Mouse (Mus musculus) heart, embryonic 16.5 days (tissue): ENCODE results near the gene Ccdc136. TPM values are rescaled to one million over a fixed set of nuclear protein-coding genes. Genes with fewer than 3 reads are reported as not detected.
A peak's percentile ranks its signal among the peaks of the same experiment; 100 is the strongest.

Experiments
- ATAC-seq: fragments of 200-750 bp; cut with Nextera tagmentation; replicated peaks from 2 replicates; pipeline ENCODE4 v1.8.0; 2017; ENCODE audit warnings: moderate number of reproducible peaks; ENCODE audit not compliant: insufficient read depth, low FRiP score; ENCODE audit errors: extremely low read depth
- H3K27ac ChIP-seq: fragments of 300-500 bp; sonication (generic); 2 replicates; pipeline ENCODE4 v1.5.1; 2014; ENCODE audit warnings: mild to moderate bottlenecking, low read length, control low read depth, moderate library complexity
- H3K27me3 ChIP-seq: fragments of 300-500 bp; sonication (generic); 2 replicates; pipeline ENCODE4 v1.6.1; 2014; ENCODE audit warnings: low read length, mixed read lengths; ENCODE audit not compliant: control insufficient read depth, insufficient read depth
- H3K36me3 ChIP-seq: fragments of 300-500 bp; sonication (generic); 2 replicates; pipeline ENCODE4 v1.6.1; 2014; ENCODE audit not compliant: control insufficient read depth, insufficient read depth
- H3K4me1 ChIP-seq: fragments of 300-500 bp; sonication (generic); 2 replicates; pipeline ENCODE4 v1.6.1; 2014; ENCODE audit warnings: low read length, mixed read lengths; ENCODE audit not compliant: control insufficient read depth, insufficient read depth
- H3K4me2 ChIP-seq: fragments of 300-500 bp; sonication (generic); 2 replicates; pipeline ENCODE4 v1.6.1; 2014; ENCODE audit warnings: low read depth, mild to moderate bottlenecking, control low read depth, low read length
- H3K4me3 ChIP-seq: fragments of 300-500 bp; sonication (generic); 2 replicates; pipeline ENCODE4 v1.5.1; 2014; ENCODE audit warnings: mild to moderate bottlenecking, control low read depth, low read length
- H3K9ac ChIP-seq: fragments of 300-500 bp; sonication (generic); 2 replicates; pipeline ENCODE4 v1.6.1; 2014; ENCODE audit warnings: low read length, control low read depth
- H3K9me3 ChIP-seq: fragments of 300-500 bp; sonication (generic); replicated peaks from 2 replicates; pipeline ENCODE4 v1.6.1; 2016; ENCODE audit warnings: low read length; ENCODE audit not compliant: control insufficient read depth
- WGBS: fragments of 180-500 bp; shearing (Covaris S2); extraction: QIAGEN DNeasy Blood & Tissue Kit; methylation state at CpG from one replicate; pipeline ENCODE4 v1.1.7; 2014; 5-methylcytosine and 5-hydroxymethylcytosine counted together
- polyA plus RNA-seq: library from polyadenylated mRNA; unstranded; fragments of >200 nt; fragmentation: Nextera tagmentation; extraction: Ambion mirVana; gene quantifications from 2 replicates; pipeline ENCODE4 v1.2.1, GENCODE M21; 2015

Ccdc136 gene
- polyA plus RNA-seq, 1 experiment from 2014 or later, result 21.6 TPM

DNA sequence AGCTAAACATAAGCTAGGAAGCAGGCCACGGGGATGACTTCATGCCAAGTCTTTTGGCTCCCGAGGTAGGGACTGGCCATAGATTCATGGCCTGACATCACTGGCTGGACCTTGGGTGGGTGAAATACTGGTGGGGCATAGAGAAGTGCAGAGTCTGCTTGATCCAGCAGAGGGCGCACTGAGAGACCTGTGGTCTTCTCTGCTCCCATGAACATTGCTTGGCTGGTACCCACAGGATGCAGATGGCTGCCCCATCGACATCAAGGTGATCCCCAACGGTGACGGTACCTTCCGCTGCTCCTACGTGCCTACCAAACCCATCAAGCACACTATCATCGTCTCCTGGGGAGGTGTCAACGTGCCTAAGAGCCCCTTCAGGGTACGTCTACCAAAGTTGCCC, 48.7 kb downstream of the Ccdc136 start:
- no peak; the same call in 1 of the 2 replicates for ATAC-seq
- Histone ChIP-seq H3K27me3 (no peaks in the 10 kb centered on the region), H3K4me2 (no peak overlapping the region), H3K27ac (no peak overlapping the region), H3K9ac (no peak overlapping the region), H3K4me1 (no peaks in the 10 kb centered on the region), H3K9me3 (no peaks in the 10 kb centered on the region), H3K36me3 (peaks cover 88% of the 10 kb centered on the region), H3K4me3 (no peak overlapping the region)
- WGBS, result 70% methylated on average over 11 of the region's 11 CpGs

DNA sequence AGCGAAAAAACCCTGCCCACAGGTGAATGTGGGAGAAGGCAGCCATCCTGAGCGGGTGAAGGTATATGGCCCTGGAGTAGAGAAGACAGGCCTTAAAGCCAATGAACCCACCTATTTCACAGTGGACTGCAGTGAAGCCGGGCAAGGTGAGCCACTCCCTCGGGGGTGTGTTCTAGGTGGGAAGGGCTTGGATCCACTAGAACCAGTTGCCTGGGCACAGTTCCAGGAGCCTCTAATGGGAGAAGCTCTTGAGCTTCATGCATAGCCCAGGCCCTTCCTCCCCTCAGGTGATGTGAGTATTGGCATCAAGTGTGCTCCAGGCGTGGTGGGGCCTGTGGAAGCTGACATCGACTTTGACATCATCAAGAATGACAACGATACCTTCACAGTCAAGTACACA, 49.2 kb downstream of the Ccdc136 start:
- H3K4me3 ChIP-seq, result no peak overlapping the region
- ATAC-seq, result no peak
- WGBS, result 79% methylated on average over 7 of the region's 7 CpGs
- no peak overlapping the region for H3K27ac ChIP-seq
- H3K4me1 ChIP-seq, result no peaks in the 10 kb centered on the region
- peaks cover 88% of the 10 kb centered on the region for H3K36me3 ChIP-seq
- no peak overlapping the region for H3K4me2 ChIP-seq
- no peak overlapping the region for H3K9ac ChIP-seq
- H3K27me3 ChIP-seq, result no peaks in the 10 kb centered on the region
- no peaks in the 10 kb centered on the region for H3K9me3 ChIP-seq

DNA sequence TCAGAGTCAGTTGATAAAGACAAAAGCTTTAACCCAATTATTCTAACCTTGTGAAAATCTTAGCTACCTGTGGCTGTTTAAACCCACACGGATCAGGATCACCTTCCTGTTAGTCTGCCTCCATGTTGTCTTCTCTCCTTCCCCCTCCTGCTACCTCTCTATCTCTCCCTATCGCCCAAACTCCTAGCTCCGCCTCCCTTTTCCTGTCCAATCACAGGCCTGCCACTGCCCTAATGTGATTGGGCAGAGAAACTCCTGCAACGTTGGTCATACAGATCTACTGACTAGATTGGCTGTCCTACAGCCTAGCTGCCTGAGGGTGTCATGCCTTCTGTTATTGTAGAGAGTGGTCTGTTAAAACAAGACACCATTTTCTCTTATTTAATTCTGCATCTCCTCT, 53.7 kb downstream of the Ccdc136 start:
- H3K9me3 ChIP-seq, result no peaks in the 10 kb centered on the region
- H3K4me1 ChIP-seq, result no peaks in the 10 kb centered on the region
- H3K27me3 ChIP-seq, result no peaks in the 10 kb centered on the region
- H3K4me3 ChIP-seq, result no peak overlapping the region
- H3K36me3 ChIP-seq, result peaks cover 84% of the 10 kb centered on the region
- H3K27ac ChIP-seq, result no peak overlapping the region
- ATAC-seq, result no peak
- H3K9ac ChIP-seq, result no peak overlapping the region
- WGBS, result 27% methylated on average over 4 of the region's 4 CpGs
- H3K4me2 ChIP-seq, result no peak overlapping the region

DNA sequence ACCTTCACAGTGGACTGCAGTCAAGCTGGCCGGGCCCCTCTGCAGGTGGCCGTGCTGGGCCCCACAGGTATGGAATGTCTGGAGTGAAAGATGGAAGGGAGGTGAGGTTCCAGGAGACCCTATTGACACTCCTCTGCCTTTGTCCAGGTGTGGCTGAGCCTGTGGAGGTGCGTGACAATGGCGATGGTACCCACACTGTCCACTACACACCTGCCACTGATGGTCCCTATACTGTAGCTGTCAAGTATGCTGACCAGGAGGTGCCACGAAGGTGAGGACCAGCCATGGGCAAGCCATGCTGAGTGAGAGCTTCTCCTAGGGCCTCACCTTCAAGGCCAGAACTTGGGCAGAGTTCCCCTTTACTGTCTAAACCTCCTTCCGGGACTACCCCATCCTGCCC, 54.6 kb downstream of the Ccdc136 start:
- no peak overlapping the region for H3K4me2 ChIP-seq
- no peak overlapping the region for H3K27ac ChIP-seq
- peaks cover 84% of the 10 kb centered on the region for H3K36me3 ChIP-seq
- no peak for ATAC-seq
- H3K9ac ChIP-seq, result no peak overlapping the region
- H3K4me1 ChIP-seq, result no peaks in the 10 kb centered on the region
- no peaks in the 10 kb centered on the region for H3K27me3 ChIP-seq
- H3K9me3 ChIP-seq, result no peaks in the 10 kb centered on the region
- 92% methylated on average over 6 of the region's 6 CpGs for WGBS
- H3K4me3 ChIP-seq, result no peak overlapping the region

DNA sequence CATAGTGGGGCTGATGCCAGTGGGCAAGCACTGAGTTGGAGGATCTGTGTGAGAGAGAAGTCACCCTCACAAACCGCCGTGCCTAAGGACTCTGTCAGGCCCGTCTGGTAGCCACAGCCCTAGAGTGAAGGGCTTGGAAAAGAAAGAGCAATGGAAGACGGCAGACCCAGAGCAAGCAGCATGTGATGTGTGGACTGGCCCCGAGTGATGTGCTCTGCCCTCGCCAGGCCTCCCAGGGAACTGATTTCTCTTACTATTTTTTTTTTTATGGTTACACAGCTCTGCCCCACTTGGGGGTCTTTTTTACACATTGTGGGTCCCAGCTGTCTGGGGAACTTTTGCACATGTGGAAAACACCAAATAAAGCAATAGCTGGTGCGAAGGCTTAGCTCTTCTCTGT, 65.4 kb downstream of the Ccdc136 start:
- Histone ChIP-seq H3K4me1 (no peaks in the 10 kb centered on the region), H3K36me3 (peaks cover 41% of the 10 kb centered on the region), H3K9ac (no peak overlapping the region), H3K4me2 (no peak overlapping the region), H3K27ac (no peak overlapping the region), H3K27me3 (no peaks in the 10 kb centered on the region), H3K4me3 (no peak overlapping the region), H3K9me3 (no peaks in the 10 kb centered on the region)
- no peak for ATAC-seq
- WGBS, result 56% methylated on average over 7 of the region's 7 CpGs

DNA sequence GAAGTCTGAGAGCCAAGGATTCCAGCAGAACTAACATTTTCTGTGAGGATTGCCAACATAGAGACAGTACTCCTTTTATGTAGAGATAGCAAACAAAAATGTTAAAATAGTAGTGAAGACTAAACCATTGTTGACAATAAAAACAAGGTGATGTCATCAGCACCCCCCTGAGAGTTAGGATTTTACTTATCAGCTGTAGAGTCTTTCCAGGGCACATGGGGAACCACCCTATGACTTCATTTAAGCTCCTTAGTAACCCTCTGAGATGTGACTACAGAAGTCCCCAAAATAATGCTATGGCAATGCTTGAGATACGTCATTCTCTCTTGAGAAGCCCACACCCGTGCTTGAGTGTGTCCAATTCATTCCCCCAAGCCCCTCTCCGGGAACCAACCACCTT, 67.3 kb downstream of the Ccdc136 start:
- H3K27ac ChIP-seq, result no peak overlapping the region
- no peak for ATAC-seq
- whole genome bisulfite sequencing, result 70% methylated on average over 3 of the region's 3 CpGs
- no peaks in the 10 kb centered on the region for H3K9me3 ChIP-seq
- H3K4me1 ChIP-seq, result 0 out of 2 replicates have a peak, but pooled peaks cover 2% of the 10 kb centered on the region
- H3K4me2 ChIP-seq, result no peak overlapping the region
- H3K27me3 ChIP-seq, result no peaks in the 10 kb centered on the region
- H3K9ac ChIP-seq, result no peak overlapping the region
- no peak overlapping the region for H3K4me3 ChIP-seq
- peaks cover 25% of the 10 kb centered on the region for H3K36me3 ChIP-seq

DNA sequence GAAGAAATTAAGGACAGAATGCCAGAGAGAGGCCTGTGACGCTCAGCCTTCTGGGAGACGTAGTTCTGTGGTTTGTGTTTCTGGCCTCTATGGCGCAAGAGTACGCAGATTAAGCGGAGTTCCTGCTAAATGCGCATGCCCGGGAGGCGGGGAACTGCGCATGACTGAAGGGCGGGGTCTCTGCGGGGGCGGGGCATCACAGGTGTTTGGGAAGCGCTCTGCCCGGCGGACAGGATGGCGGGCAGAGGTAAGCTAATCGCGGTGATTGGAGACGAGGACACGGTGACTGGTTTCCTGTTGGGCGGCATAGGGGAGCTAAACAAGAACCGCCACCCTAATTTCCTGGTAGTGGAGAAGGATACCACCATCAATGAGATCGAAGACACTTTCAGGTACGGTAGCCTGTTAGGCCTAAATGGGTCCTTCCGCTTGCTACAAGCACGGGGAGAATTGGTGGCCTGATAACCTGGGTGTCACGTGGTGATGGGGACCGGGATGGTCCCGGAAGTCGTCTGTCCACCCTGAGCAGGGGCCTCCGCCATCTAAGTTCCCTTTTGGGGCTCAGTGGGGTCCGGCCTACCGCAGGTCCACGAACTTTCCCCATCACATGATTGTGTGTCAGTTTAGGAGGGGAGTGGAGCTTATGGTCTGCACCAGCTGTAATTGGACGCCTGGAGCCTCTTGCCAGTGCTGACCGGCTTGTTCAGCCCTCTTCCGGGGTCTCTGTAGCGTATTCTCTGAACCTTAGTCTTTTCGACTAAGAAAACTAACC, 71.7 kb downstream of the Ccdc136 start, which contains the start of gene Atp6v1f:
TSS of gene Atp6v1f (plus strand) at position 136 of the 772 bp plus-strand sequence.
- H3K4me3 ChIP-seq, result peak within 1 kb of the TSS; percentile 86
- no peaks in the 10 kb centered on the region for H3K9me3 ChIP-seq
- WGBS, result under 1% methylated on average over 39 of the region's 39 CpGs
- peak within 1 kb of the TSS; percentile 78 for H3K9ac ChIP-seq
- 0 out of 2 replicates have a peak, but pooled peaks cover 6% of the 10 kb centered on the region for H3K4me1 ChIP-seq
- H3K4me2 ChIP-seq, result peak within 1 kb of the TSS; percentile 84
- peaks cover 11% of the 10 kb centered on the region for H3K36me3 ChIP-seq
- H3K27me3 ChIP-seq, result no peaks in the 10 kb centered on the region
- peak; percentile 95 for ATAC-seq
- H3K27ac ChIP-seq, result peak within 1 kb of the TSS; percentile 52

DNA sequence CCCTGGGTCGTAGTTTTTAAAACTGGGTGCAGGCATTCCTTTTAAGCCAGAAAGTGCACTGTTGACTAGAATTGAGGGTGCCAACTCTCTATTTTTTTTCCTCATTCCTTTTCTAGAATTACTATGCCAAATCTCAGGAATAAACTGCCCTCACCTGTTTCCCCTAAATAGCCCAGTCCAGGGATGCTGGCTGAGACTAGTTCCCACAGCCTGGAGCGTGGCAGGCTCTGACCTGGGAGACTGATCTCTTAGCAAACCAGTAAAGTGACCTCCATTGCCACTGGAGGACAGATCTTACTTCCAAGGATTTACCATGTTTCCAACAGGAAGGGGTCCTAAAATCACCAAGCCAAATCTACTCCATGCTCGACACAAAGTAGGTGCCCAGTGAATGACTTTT, 72.7 kb downstream of the Ccdc136 start:
- H3K9me3 ChIP-seq, result no peaks in the 10 kb centered on the region
- H3K4me1 ChIP-seq, result peaks cover 10% of the 10 kb centered on the region
- no peak for ATAC-seq
- H3K36me3 ChIP-seq, result peaks cover 11% of the 10 kb centered on the region
- 86% methylated on average over 3 of the region's 3 CpGs for WGBS
- H3K27ac ChIP-seq, result no peak overlapping the region
- peak overlapping the region; percentile 86; the same call in 1 of the 2 replicates for H3K4me3 ChIP-seq
- peak overlapping the region; percentile 84; the same call in 1 of the 2 replicates for H3K4me2 ChIP-seq
- H3K9ac ChIP-seq, result no peak overlapping the region
- H3K27me3 ChIP-seq, result no peaks in the 10 kb centered on the region

DNA sequence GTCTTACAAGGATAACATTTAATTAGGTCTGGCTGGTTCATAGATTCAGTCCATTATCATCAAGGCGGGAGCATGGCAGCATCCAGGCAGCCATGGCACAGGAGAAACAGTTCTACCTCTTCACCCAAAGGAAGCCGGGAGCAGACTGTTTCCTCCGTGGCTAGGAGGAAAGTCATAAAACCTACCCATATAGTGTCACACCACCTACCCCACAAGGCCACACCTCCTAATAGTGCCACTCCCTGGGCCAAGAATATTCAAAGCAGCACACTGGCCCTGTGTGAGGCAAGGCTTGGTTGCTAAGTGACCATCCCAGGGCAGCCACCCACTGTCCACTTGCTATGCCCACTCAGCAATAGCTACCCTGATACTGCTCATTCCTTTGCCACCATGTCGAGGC, 75.0 kb downstream of the Ccdc136 start, which contains the start of gene Atp6v1fnb:
TSS of gene Atp6v1fnb (plus strand) at position 301 of the 400 bp plus-strand sequence.
- Histone ChIP-seq H3K36me3 (peaks cover 11% of the 10 kb centered on the region), H3K27ac (no peak within 1 kb of the TSS), H3K4me3 (no peak within 1 kb of the TSS), H3K9me3 (no peaks in the 10 kb centered on the region), H3K4me1 (peaks cover 19% of the 10 kb centered on the region), H3K4me2 (no peak within 1 kb of the TSS), H3K27me3 (no peaks in the 10 kb centered on the region), H3K9ac (no peak within 1 kb of the TSS)
- no peak for ATAC-seq
- WGBS, result 88% methylated on average over 4 of the region's 4 CpGs
